Mouse (Mus musculus) monocyte, adult 5-6 weeks (primary cell): ENCODE measurements around the gene Fndc7. TPM values are rescaled to one million over a fixed set of nuclear protein-coding genes. Genes with fewer than 3 reads are reported as not detected.
A peak's percentile ranks its signal among the peaks of the same experiment; 100 is the strongest.
"Not testable (repeated sequence)": the region's sequence is repeated elsewhere in the genome, so short reads cannot be mapped to it uniquely, and the experiment has no call there.

Source experiments
- ATAC-seq: fragments of 153-309, 156-312 bp; replicated peaks from 2 replicates; pipeline ENCODE4 v1.8.0; 2017; ENCODE audit warnings: mild to moderate bottlenecking; ENCODE audit not compliant: low TSS enrichment, insufficient number of reproducible peaks, severe bottlenecking, poor library complexity, low FRiP score
- total RNA-seq: library from RNA; stranded (forward); fragments of 200-1000, 200-491, 200-594 nt; gene quantifications from 3 replicates; pipeline ENCODE4 v1.2.3, GENCODE M21; 2017

Fndc7 gene
- total RNA-seq, 1 experiment from 2014 or later: not detected

- no peak for ATAC-seq
Observed at GRCm38 (mm10) chr3:108898640-108899039, 8.8 kb upstream of the Fndc7 start.

GRCm38 (mm10) chr3:108892914-108893313 lies 3.1 kb upstream of the Fndc7 start:
- no peak for ATAC-seq

DNA sequence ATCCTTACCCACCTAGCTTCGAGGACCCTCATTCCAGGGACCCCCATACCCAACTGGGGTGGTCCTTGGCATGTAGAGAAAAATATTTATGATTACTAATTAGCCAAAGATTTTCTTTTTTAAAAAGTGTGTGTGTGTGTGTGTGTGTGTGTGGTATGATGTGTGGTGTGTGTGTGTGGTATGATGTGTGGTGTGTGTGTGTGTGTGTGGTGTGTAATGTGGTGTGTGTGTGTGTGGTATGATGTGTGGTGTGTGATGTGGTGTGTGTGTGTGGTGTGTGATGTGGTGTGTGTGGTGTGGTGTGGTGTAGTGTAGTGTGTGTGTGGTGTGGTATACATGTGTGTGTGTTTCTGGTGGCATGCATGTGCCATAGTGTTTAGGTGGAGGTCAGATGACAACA lies 2.3 kb upstream of the Fndc7 start:
- ATAC-seq: no peak

- no peak for ATAC-seq
Observed at GRCm38 (mm10) chr3:108887618-108887975, 2.2 kb downstream of the Fndc7 start.

DNA sequence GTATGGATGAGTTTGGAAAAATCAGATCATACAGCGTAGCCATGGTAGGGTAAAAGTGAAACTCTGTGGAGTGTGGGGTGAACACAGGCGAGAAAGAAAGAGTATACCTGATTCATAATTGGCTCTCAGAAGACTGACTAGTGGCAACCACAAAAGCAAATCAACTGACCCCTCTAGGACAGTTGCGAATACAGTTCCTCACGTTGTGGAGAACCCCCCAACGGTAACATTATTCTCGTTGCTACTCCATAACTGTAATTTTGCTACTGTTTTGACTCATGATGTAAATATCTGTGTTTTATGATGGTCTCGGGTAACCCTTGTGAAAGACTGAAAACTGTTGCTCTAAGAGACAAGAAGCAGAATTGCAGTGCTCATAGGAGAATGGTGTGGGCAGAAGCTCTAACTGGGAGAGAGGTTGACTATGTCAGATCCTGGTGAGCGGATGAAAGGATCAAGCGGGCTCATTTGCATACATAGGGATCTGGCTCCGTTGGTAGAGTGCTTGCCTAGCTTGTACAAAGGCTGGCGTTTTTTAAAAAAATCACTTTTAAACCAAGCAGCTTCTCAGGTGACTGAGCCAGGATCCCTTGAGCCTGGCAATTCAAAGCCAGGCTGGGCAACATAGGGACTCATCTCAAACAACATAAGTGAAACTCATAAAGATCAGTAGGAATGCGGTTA lies 2.7 kb downstream of the Fndc7 start:
- ATAC-seq: no peak

DNA sequence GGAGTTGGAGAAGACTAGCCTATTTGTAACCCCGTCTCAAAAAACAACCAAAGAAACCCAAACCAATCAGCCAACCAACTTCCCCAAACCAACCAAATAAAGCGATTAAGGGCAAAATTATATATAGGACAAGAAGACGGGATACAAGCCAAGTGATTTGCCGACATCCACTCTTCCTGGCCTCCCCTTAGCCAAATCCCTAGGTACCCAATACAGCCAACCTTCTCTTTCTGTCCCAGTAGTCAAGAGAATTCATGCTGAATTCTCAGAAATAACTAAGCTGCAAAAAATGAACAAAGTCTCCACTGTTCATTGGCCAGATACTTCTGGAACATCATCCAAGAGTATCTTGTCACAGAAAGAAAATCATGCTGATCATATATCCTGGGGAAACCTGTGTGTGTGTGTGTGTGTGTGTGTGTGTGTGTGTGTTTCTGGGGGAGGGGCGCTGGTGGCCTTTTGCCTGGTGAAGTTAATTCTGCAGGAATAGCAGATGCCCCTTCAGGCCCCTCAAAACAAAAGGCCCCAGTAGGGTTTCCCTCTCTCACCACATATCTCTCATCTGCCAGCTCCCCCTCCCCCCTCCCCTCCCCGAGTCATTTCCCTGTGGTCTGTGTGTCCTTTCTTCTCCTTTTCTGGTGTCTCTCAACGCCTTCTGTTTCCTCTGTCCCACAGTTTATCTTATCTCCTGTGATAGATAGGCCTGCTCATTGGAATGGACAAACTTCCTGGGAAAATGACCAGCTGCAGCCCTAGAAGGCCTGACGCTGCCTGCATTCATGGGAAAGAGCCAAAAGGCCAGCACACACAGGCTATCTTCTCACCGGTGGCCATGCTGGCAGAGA lies 3.9 kb downstream of the Fndc7 start:
- peak; percentile 35; the same call in 1 of the 2 replicates for ATAC-seq

- ATAC-seq: no peak
Observed at GRCm38 (mm10) chr3:108884706-108885289, 5.0 kb downstream of the Fndc7 start.

- ATAC-seq: no peak
Observed at GRCm38 (mm10) chr3:108883067-108883466, 6.7 kb downstream of the Fndc7 start.

GRCm38 (mm10) chr3:108881873-108882272 lies 7.9 kb downstream of the Fndc7 start:
- not testable (repeated sequence) for ATAC-seq

DNA sequence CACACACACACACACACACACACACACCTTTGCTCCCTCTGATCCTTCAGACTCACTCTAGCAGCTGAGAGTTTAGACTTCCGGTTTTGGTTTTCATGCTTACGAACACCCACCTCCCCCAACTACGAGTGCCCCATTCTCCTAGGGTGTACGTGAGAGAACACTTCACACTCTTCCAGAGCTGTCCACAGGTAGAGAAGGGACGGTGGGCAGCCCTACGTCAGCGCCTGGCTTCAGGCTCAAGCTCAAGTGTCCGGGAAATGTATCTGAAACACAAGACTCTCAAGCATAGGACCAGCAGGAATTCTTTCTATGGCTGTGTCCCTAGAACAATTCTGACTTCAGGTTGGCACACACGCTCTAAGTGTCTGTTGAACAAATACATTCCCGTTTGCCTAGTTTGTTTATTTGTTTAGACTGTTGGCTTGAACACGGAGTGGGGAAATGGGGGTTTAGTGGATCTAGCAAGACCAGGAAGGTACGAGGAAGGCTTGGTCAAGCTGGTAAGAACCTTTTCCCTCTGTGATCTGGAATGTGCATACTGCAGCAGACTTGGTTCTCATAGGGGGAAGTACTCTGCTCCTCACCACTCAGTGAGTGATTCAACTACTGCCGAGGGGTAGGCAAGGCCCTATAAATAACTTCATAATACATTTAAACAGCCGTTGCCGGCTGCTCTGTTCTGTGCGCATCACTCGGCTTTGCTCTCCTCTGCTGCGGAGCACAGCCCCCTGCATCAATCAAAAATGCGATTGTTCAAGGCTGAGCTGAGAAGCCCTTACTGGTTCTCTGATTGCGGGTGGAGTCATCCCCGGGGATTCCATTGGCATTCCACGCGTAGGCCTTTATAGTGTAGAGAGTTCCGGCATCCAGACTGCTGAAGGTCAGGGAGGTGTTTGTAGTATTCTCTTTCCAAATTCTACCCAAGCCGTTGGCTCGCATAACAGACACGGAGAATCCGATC lies 9.0 kb downstream of the Fndc7 start:
- peak; percentile 29; the same call in 1 of the 2 replicates for ATAC-seq

GRCm38 (mm10) chr3:108879836-108880435 lies 9.9 kb downstream of the Fndc7 start:
- no peak for ATAC-seq

DNA sequence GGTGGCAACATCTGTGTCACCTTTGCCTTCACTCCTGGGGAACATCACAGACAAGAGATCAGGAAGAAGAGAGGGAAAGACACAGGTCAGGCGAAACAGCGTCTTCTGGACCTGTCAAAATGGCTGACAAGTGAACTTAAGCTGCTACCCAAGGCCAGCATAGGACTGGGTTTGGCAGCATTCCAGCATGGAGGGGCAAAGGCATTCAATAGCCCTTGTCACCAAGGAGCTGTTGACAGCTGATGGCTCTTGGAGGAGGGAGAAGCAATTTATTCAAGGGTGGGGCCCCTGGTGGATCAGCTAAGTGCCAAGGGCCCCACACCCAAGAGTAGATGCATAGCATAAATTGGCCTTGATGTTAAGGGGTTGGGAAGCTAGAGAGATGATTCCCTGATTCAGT lies 10.7 kb downstream of the Fndc7 start:
- no peak for ATAC-seq

GRCm38 (mm10) chr3:108870631-108871030 lies 19.2 kb downstream of the Fndc7 start:
- ATAC-seq: no peak

DNA sequence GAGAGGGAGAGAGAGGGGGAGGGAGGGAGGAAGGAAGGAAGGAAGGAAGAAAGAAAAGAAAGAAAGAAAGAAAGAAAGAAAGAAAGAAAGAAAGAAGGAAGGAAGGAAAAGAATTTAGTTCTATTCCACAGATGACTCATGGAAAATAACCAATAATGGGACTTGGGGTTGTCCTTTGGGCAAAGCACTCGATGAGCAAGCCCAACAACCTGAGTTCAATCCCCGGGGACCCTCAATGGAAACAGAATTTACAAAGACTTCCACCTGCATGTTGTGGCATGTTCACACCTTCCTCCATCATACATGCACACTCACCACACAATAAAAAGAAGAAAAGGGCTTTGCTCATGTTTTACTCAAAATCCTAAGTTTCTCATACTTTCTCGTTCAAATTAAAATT lies 22.4 kb downstream of the Fndc7 start:
- no peak for ATAC-seq

GRCm38 (mm10) chr3:108865676-108866075 lies 24.1 kb downstream of the Fndc7 start:
- no peak for ATAC-seq

DNA sequence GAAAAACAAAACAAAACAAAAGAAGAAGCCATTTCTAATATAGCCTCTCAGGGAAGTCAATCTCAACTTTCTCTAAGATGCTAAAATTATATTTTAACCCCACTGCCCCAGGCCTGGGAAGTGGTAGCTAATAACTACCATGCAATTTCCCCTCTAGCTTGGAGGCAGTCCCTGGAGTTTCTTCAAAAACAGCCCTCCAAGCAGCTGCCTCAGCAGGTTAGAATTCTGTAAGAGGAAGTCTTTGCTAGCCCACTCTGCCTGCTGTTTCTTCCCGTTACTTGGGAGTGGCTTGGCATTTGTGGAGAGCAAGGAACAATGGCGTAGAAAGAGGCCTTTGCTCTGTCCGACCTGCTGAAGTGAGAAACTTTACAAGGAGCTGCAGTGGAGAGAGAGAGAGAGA lies 24.7 kb downstream of the Fndc7 start:
- no peak for ATAC-seq

GRCm38 (mm10) chr3:108863091-108863490 lies 26.7 kb downstream of the Fndc7 start:
- no peak for ATAC-seq

DNA sequence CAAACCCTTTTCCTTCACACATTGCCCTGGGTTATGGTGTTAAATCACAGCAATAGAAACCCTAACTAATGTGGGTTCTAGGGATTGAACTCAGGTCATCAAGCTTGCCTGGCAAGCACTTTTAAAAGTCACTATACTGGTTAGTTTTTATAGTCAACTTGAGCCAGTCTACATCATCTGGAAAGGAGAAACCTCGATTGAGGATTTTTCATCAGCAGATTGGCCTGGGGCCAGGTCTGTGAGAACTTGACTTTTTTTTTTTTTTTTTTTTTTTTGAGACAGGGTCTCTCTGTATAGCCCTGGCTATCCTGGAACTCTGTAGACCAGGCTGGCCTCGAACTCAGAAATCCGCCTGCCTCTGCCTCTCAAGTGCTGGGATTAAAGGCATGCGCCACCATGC lies 27.5 kb downstream of the Fndc7 start:
- not testable (repeated sequence) for ATAC-seq
